Mouse (Mus musculus): ENCODE measurements at regions not wholly inside any gene's neighbourhood (a gene's known extent, or its start where the extent isn't known, plus 50 kb on each side); places are given as distances from the start of the nearest gene placed in this dataset.
"Not testable (repeated sequence)": the region's sequence is repeated elsewhere in the genome, so short reads cannot be mapped to it uniquely, and the experiment has no call there.

GRCm38 (mm10) chr11:42928916-42929315 lies 106.6 kb upstream of the Gm9972 start:
- 83% methylated on average over 3 of the region's 3 CpGs for WGBS
- H3K27me3 ChIP-seq (ENCODE audit: control insufficient read depth, insufficient read depth, low read length): no peaks in the 10 kb centered on the region
- H3K9me3 ChIP-seq (ENCODE audit: control insufficient read depth, low read length): no peaks in the 10 kb centered on the region
- H3K4me2 ChIP-seq (ENCODE audit: low read length): no peak overlapping the region
- no peak overlapping the region for H3K27ac ChIP-seq (replicated peaks; ENCODE audit: low read depth, low read length)
- no peaks in the 10 kb centered on the region for H3K36me3 ChIP-seq (ENCODE audit: control insufficient read depth, insufficient read depth, low read length)
- H3K4me1 ChIP-seq (ENCODE audit: control insufficient read depth, insufficient read depth, low read length): no peaks in the 10 kb centered on the region
- H3K4me3 ChIP-seq (replicated peaks; ENCODE audit: low read depth, low read length): no peak overlapping the region
- no peak overlapping the region for H3K9ac ChIP-seq (replicated peaks; ENCODE audit: low read length)
- DNase-seq (no peak), ATAC-seq (ENCODE audit: low FRiP score, low TSS enrichment) (no peak)

GRCm38 (mm10) chr11:42939271-42939670 lies 96.3 kb upstream of the Gm9972 start:
- not testable (repeated sequence) for H3K9ac ChIP-seq (replicated peaks; ENCODE audit: low read length); H3K36me3 ChIP-seq (ENCODE audit: control insufficient read depth, insufficient read depth, low read length); ATAC-seq (ENCODE audit: low FRiP score, low TSS enrichment); H3K4me3 ChIP-seq (replicated peaks; ENCODE audit: low read depth, low read length); H3K27me3 ChIP-seq (ENCODE audit: control insufficient read depth, insufficient read depth, low read length); H3K4me2 ChIP-seq (ENCODE audit: low read length); H3K4me1 ChIP-seq (ENCODE audit: control insufficient read depth, insufficient read depth, low read length); H3K27ac ChIP-seq (replicated peaks; ENCODE audit: low read depth, low read length); DNase-seq; H3K9me3 ChIP-seq (ENCODE audit: control insufficient read depth, low read length)
- 85% methylated on average over 4 of the region's 4 CpGs for WGBS

- no peaks in the 10 kb centered on the region for H3K27me3 ChIP-seq (ENCODE audit: control insufficient read depth, insufficient read depth, low read length)
- H3K4me3 ChIP-seq (replicated peaks; ENCODE audit: low read depth, low read length): no peak overlapping the region
- no peaks in the 10 kb centered on the region for H3K4me1 ChIP-seq (ENCODE audit: control insufficient read depth, insufficient read depth, low read length)
- DNase-seq: no peak
- H3K9me3 ChIP-seq (ENCODE audit: control insufficient read depth, low read length): no peaks in the 10 kb centered on the region
- 84% methylated on average over 3 of the region's 3 CpGs for WGBS
- H3K9ac ChIP-seq (replicated peaks; ENCODE audit: low read length): no peak overlapping the region
- H3K4me2 ChIP-seq (ENCODE audit: low read length): no peak overlapping the region
- no peak overlapping the region for H3K27ac ChIP-seq (replicated peaks; ENCODE audit: low read depth, low read length)
- H3K36me3 ChIP-seq (ENCODE audit: control insufficient read depth, insufficient read depth, low read length): no peaks in the 10 kb centered on the region
- ATAC-seq (ENCODE audit: low FRiP score, low TSS enrichment): no peak
These were observed 94.0 kb upstream of the Gm9972 start for GRCm38 (mm10) chr11:42941561-42941960.

- DNase-seq: no peak
- Histone ChIP-seq H3K27me3 (ENCODE audit: control insufficient read depth, insufficient read depth, low read length) (no peaks in the 10 kb centered on the region), H3K9ac (replicated peaks; ENCODE audit: low read length) (no peak overlapping the region), H3K4me1 (ENCODE audit: control insufficient read depth, insufficient read depth, low read length) (no peaks in the 10 kb centered on the region), H3K27ac (replicated peaks; ENCODE audit: low read depth, low read length) (no peak overlapping the region), H3K9me3 (ENCODE audit: control insufficient read depth, low read length) (no peaks in the 10 kb centered on the region), H3K36me3 (ENCODE audit: control insufficient read depth, insufficient read depth, low read length) (no peaks in the 10 kb centered on the region), H3K4me3 (replicated peaks; ENCODE audit: low read depth, low read length) (no peak overlapping the region), H3K4me2 (ENCODE audit: low read length) (no peak overlapping the region)
- WGBS: 84% methylated on average over 3 of the region's 3 CpGs
- ATAC-seq (ENCODE audit: low FRiP score, low TSS enrichment): no peak
These were observed 93.3 kb upstream of the Gm9972 start for GRCm38 (mm10) chr11:42942284-42942683.

GRCm38 (mm10) chr11:42944573-42944972 lies 91.0 kb upstream of the Gm9972 start:
- Histone ChIP-seq H3K4me2 (ENCODE audit: low read length) (no peak overlapping the region), H3K36me3 (ENCODE audit: control insufficient read depth, insufficient read depth, low read length) (no peaks in the 10 kb centered on the region), H3K27me3 (ENCODE audit: control insufficient read depth, insufficient read depth, low read length) (no peaks in the 10 kb centered on the region), H3K4me1 (ENCODE audit: control insufficient read depth, insufficient read depth, low read length) (no peaks in the 10 kb centered on the region), H3K9me3 (ENCODE audit: control insufficient read depth, low read length) (no peaks in the 10 kb centered on the region), H3K9ac (replicated peaks; ENCODE audit: low read length) (no peak overlapping the region), H3K4me3 (replicated peaks; ENCODE audit: low read depth, low read length) (no peak overlapping the region), H3K27ac (replicated peaks; ENCODE audit: low read depth, low read length) (no peak overlapping the region)
- ATAC-seq (ENCODE audit: low FRiP score, low TSS enrichment): no peak
- DNase-seq: no peak
- 88% methylated on average over 3 of the region's 3 CpGs for WGBS

GRCm38 (mm10) chr11:42949823-42950222 lies 85.7 kb upstream of the Gm9972 start:
- DNase-seq: no peak
- H3K36me3 ChIP-seq (ENCODE audit: control insufficient read depth, insufficient read depth, low read length): no peaks in the 10 kb centered on the region
- no peak overlapping the region for H3K4me2 ChIP-seq (ENCODE audit: low read length)
- no peaks in the 10 kb centered on the region for H3K9me3 ChIP-seq (ENCODE audit: control insufficient read depth, low read length)
- no peak overlapping the region for H3K27ac ChIP-seq (replicated peaks; ENCODE audit: low read depth, low read length)
- H3K27me3 ChIP-seq (ENCODE audit: control insufficient read depth, insufficient read depth, low read length): no peaks in the 10 kb centered on the region
- no peaks in the 10 kb centered on the region for H3K4me1 ChIP-seq (ENCODE audit: control insufficient read depth, insufficient read depth, low read length)
- no peak overlapping the region for H3K9ac ChIP-seq (replicated peaks; ENCODE audit: low read length)
- ATAC-seq (ENCODE audit: low FRiP score, low TSS enrichment): no peak
- WGBS: 91% methylated on average over 1 of the region's 1 CpGs
- H3K4me3 ChIP-seq (replicated peaks; ENCODE audit: low read depth, low read length): no peak overlapping the region

- no peak overlapping the region for H3K27ac ChIP-seq (replicated peaks; ENCODE audit: low read depth, low read length)
- H3K27me3 ChIP-seq (ENCODE audit: control insufficient read depth, insufficient read depth, low read length): no peaks in the 10 kb centered on the region
- no peak overlapping the region for H3K9ac ChIP-seq (replicated peaks; ENCODE audit: low read length)
- H3K4me1 ChIP-seq (ENCODE audit: control insufficient read depth, insufficient read depth, low read length): no peaks in the 10 kb centered on the region
- H3K4me3 ChIP-seq (replicated peaks; ENCODE audit: low read depth, low read length): no peak overlapping the region
- DNase-seq (no peak), ATAC-seq (ENCODE audit: low FRiP score, low TSS enrichment) (no peak)
- no peak overlapping the region for H3K4me2 ChIP-seq (ENCODE audit: low read length)
- 89% methylated on average over 5 of the region's 5 CpGs for WGBS
- no peaks in the 10 kb centered on the region for H3K36me3 ChIP-seq (ENCODE audit: control insufficient read depth, insufficient read depth, low read length)
- no peaks in the 10 kb centered on the region for H3K9me3 ChIP-seq (ENCODE audit: control insufficient read depth, low read length)
These were observed 81.4 kb upstream of the Gm9972 start for GRCm38 (mm10) chr11:42954169-42954568.

- no peak overlapping the region for H3K27ac ChIP-seq (replicated peaks; ENCODE audit: low read depth, low read length)
- H3K4me1 ChIP-seq (ENCODE audit: control insufficient read depth, insufficient read depth, low read length): no peaks in the 10 kb centered on the region
- no peaks in the 10 kb centered on the region for H3K27me3 ChIP-seq (ENCODE audit: control insufficient read depth, insufficient read depth, low read length)
- H3K9me3 ChIP-seq (ENCODE audit: control insufficient read depth, low read length): no peaks in the 10 kb centered on the region
- H3K9ac ChIP-seq (replicated peaks; ENCODE audit: low read length): no peak overlapping the region
- H3K36me3 ChIP-seq (ENCODE audit: control insufficient read depth, insufficient read depth, low read length): no peaks in the 10 kb centered on the region
- ATAC-seq (ENCODE audit: low FRiP score, low TSS enrichment) (no peak), DNase-seq (no peak)
- WGBS: 69% methylated on average over 1 of the region's 1 CpGs
- no peak overlapping the region for H3K4me3 ChIP-seq (replicated peaks; ENCODE audit: low read depth, low read length)
- no peak overlapping the region for H3K4me2 ChIP-seq (ENCODE audit: low read length)
These were observed 69.8 kb upstream of the Gm9972 start for GRCm38 (mm10) chr11:42965732-42966131.

- 41% methylated on average over 2 of the region's 2 CpGs for WGBS
- no peak overlapping the region for H3K27ac ChIP-seq (replicated peaks; ENCODE audit: low read depth, low read length)
- no peaks in the 10 kb centered on the region for H3K9me3 ChIP-seq (ENCODE audit: control insufficient read depth, low read length)
- DNase-seq (peak; percentile 44), ATAC-seq (ENCODE audit: low FRiP score, low TSS enrichment) (no peak)
- H3K36me3 ChIP-seq (ENCODE audit: control insufficient read depth, insufficient read depth, low read length): no peaks in the 10 kb centered on the region
- H3K4me2 ChIP-seq (ENCODE audit: low read length): no peak overlapping the region
- H3K9ac ChIP-seq (replicated peaks; ENCODE audit: low read length): no peak overlapping the region
- H3K4me1 ChIP-seq (ENCODE audit: control insufficient read depth, insufficient read depth, low read length): no peaks in the 10 kb centered on the region
- no peak overlapping the region for H3K4me3 ChIP-seq (replicated peaks; ENCODE audit: low read depth, low read length)
- no peaks in the 10 kb centered on the region for H3K27me3 ChIP-seq (ENCODE audit: control insufficient read depth, insufficient read depth, low read length)
These were observed 57.3 kb upstream of the Gm9972 start for GRCm38 (mm10) chr11:42978245-42978644.

All from midbrain, embryonic 14.5 days (tissue).